8 mouse cellular contexts compared by ENCODE assay signal in the genomic region with DNA sequence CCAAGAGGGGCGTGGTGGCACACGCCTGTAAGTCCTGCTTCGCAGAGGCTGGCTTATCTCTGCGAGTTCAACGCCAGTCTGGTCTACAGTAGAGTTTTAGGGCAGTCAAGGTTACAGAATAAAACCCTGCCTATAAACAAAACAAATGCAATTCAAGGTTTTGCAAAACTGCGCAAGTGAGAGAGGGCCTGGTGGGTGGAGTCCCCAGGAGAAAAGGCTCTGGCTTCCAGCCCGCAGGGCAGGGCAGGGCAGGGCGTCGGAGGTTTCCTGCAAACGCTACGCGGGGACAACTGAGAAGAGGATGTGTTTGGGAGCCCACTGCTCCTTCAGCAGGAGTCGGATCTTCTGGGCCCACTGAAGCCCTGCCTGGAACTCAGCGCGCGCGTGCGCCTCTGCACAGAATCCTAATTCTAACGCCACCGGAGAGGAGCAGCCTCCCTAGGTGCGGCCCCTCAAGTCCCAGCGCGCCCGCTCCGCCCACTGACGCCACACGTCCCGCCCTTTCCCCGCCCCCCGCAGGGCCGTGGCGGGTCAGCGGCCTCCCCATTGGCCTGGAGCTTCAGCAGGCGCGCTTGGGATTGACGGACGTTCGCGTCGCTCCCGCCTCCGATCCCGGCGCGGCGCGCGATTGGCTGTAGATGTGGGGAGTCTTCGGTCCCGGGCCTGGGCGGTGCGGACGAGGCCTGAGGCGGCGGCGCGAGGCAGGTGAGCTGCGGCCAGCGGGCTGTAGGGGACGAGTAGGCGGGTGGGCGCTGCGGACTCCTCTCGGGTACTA. TPM values are rescaled to one million over a fixed set of nuclear protein-coding genes. Genes with fewer than 3 reads are reported as not detected.
DNase-seq lines count a peak whose midpoint lies in the region; ATAC-seq lines count a peak whose summit lies in the region.

TSS of gene Sun1 (plus strand) at position 643 of the 775 bp plus-strand sequence.

- H3K27me3 ChIP-seq in heart, embryonic 14.5 days (ENCODE audit: control insufficient read depth, insufficient read depth, low read length): no peaks in the 10 kb centered on the region
- H3K27me3 ChIP-seq in liver, embryonic 13.5 days: no peaks in the 10 kb centered on the region
- H3K27me3 ChIP-seq in stomach, embryonic 16.5 days (ENCODE audit: control insufficient read depth, insufficient read depth, low read length): no peaks in the 10 kb centered on the region

- DNase-seq in c-Kit-negative CD71-positive TER-119-positive erythroid progenitor cells, embryonic 14.5 days (ENCODE audit: low read depth, low spot score): peak; percentile 97
- DNase-seq in fibroblast of lung, adult 2 months (ENCODE audit: low read depth): peak; percentile 91
- DNase-seq in kidney, postnatal 14 days: peak; percentile 99
- DNase-seq in liver, embryonic 13.5 days: peak; percentile 99
- peak; percentile 97 for DNase-seq in neural tube, embryonic 10.5 days (ENCODE audit: extremely low spot score, low spot score)

- peak within 1 kb of the TSS; percentile 85 to 88 for H3K27ac ChIP-seq in heart, embryonic 14.5 days (replicated peaks in 1 of 2; ENCODE audit: control insufficient read depth in 1 of 2, insufficient read depth in 1 of 2, low read depth in 2 of 2, low read length in 2 of 2)
- H3K27ac ChIP-seq in liver, embryonic 13.5 days: peak within 1 kb of the TSS; percentile 97
- H3K27ac ChIP-seq in stomach, embryonic 16.5 days (ENCODE audit: low read length): peak within 1 kb of the TSS; percentile 96

- peak; percentile 87 for ATAC-seq in CD4-positive, CD25-positive, alpha-beta regulatory T cell, adult 4 months
- ATAC-seq in heart, embryonic 14.5 days (ENCODE audit: insufficient number of reproducible peaks, insufficient read depth, low FRiP score, low read depth): peak; percentile 97
- peak; percentile 90 for ATAC-seq in liver, embryonic 13.5 days (ENCODE audit: low read depth)
- peak; percentile 98 for ATAC-seq in stomach, embryonic 16.5 days (ENCODE audit: insufficient read depth, low FRiP score)

- peaks cover 6% of the 10 kb centered on the region; the same call in 1 of the 2 replicates for H3K36me3 ChIP-seq in heart, embryonic 14.5 days (ENCODE audit: control insufficient read depth, insufficient read depth, low read length)
- H3K36me3 ChIP-seq in liver, embryonic 13.5 days: 0 out of 2 replicates have a peak, but pooled peaks cover 4% of the 10 kb centered on the region
- no peaks in the 10 kb centered on the region for H3K36me3 ChIP-seq in stomach, embryonic 16.5 days (ENCODE audit: control insufficient read depth, insufficient read depth, low read length)

- H3K9ac ChIP-seq in heart, embryonic 14.5 days (ENCODE audit: low read length): peak within 1 kb of the TSS; percentile 93
- peak within 1 kb of the TSS; percentile 96 for H3K9ac ChIP-seq in liver, embryonic 13.5 days
- peak within 1 kb of the TSS; percentile 87 for H3K9ac ChIP-seq in stomach, embryonic 16.5 days (ENCODE audit: low read length)

- H3K4me2 ChIP-seq in heart, embryonic 14.5 days (ENCODE audit: low read length): peak within 1 kb of the TSS; percentile 99
- H3K4me2 ChIP-seq in liver, embryonic 13.5 days: peak within 1 kb of the TSS; percentile 98
- H3K4me2 ChIP-seq in stomach, embryonic 16.5 days (ENCODE audit: low read depth, low read length): peak within 1 kb of the TSS; percentile 78

- under 1% methylated on average over 64 of the region's 64 CpGs for WGBS in heart, embryonic 14.5 days
- WGBS in liver, embryonic 13.5 days (ENCODE audit: insufficient replicate concordance): under 1% methylated on average over 61 of the region's 64 CpGs
- WGBS in stomach, embryonic 16.5 days: under 1% methylated on average over 64 of the region's 64 CpGs

- peaks cover 11 to 20% of the 10 kb centered on the region in 2 experiments for H3K4me1 ChIP-seq in heart, embryonic 14.5 days (ENCODE audit: control insufficient read depth in 2 of 2, insufficient read depth in 2 of 2, low read length in 2 of 2)
- peaks cover 89% of the 10 kb centered on the region for H3K4me1 ChIP-seq in liver, embryonic 13.5 days (replicated peaks)
- H3K4me1 ChIP-seq in stomach, embryonic 16.5 days (ENCODE audit: control insufficient read depth, insufficient read depth, low read length): peaks cover 36% of the 10 kb centered on the region

- H3K9me3 ChIP-seq in heart, embryonic 14.5 days (ENCODE audit: control insufficient read depth, low read length): no peaks in the 10 kb centered on the region
- no peaks in the 10 kb centered on the region for H3K9me3 ChIP-seq in liver, embryonic 13.5 days (replicated peaks)
- H3K9me3 ChIP-seq in stomach, embryonic 16.5 days (replicated peaks; ENCODE audit: control insufficient read depth, low read length): no peaks in the 10 kb centered on the region

- peak within 1 kb of the TSS; percentile 90 to 96 for H3K4me3 ChIP-seq in heart, embryonic 14.5 days (ENCODE audit: control insufficient read depth in 1 of 2, insufficient read depth in 1 of 2, low read depth in 1 of 2, low read length in 2 of 2)
- peak within 1 kb of the TSS; percentile 96 for H3K4me3 ChIP-seq in liver, embryonic 13.5 days (replicated peaks)
- peak within 1 kb of the TSS; percentile 94 for H3K4me3 ChIP-seq in stomach, embryonic 16.5 days (replicated peaks; ENCODE audit: low read length)

RNA-seq across cellular contexts. Expression of gene Sun1, which starts in this region (rescaled TPM):
- polyA plus RNA-seq in CD4-positive, CD25-positive, alpha-beta regulatory T cell, adult 4 months (2017; shearing (Covaris generic)): 10 to 100 TPM; 36.2 to 64.2 TPM
- polyA plus RNA-seq in heart, embryonic 14.5 days (2014; fragmentation: Nextera tagmentation; extraction: Ambion mirVana): 39.6 and 41.4 TPM in 2 replicates
- 20.9 and 23.7 TPM in 2 replicates for polyA plus RNA-seq in liver, embryonic 13.5 days (2015; fragmentation: Nextera tagmentation; extraction: Ambion mirVana)
- polyA plus RNA-seq in stomach, embryonic 16.5 days (2015; fragmentation: Nextera tagmentation; extraction: Ambion mirVana): 56.2 and 58.3 TPM in 2 replicates

Comparison
In these comparisons a context has a peak if more than half of its experiments do, and no peak if none do; other contexts are left out.
1. Peak in every context shown above with its lines: DNase-seq, ATAC-seq, H3K4me3 ChIP-seq and H3K27ac ChIP-seq.